In the genomic region with DNA sequence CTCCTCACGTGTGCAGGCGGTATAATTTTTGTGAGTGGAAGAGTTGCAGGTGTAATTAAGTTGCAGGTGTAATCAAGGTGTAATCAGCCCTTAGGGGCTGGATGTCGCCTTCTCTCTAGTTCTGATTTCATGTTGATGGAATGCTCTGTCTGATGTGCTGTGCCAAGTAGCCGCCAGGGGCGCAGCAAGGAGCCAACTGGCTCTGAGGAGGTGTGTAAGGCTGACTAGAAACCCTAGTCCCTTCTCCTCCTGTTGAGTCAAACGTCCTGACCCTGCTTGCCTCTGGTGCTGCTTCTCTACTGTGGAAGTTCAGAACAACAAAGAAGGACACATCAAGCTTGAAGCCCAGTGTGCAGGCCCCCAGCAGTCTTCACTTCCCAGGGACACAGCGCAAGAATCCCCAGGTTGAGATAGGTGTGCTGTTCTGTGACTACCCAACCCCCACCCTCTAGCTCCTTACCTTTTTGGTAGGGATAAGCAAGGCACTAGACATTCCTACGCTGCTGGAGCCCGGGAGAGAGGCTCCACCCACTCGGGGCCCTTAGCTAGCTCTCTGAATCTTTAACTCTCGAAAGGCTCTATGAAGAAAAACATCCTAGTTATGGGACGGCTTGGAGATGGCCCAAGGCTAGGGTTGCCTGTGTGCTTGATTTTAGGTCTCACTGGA, we compare ENCODE assay signal across 8 mouse cellular contexts. TPM values are rescaled to one million over a fixed set of nuclear protein-coding genes. Genes with fewer than 3 reads are reported as not detected.
DNase-seq lines count a peak whose midpoint lies in the region; ATAC-seq and TF ChIP-seq lines count a peak whose summit lies in the region.

No protein-coding gene starts in this region.

- peaks cover 44% of the 10 kb centered on the region for H3K36me3 ChIP-seq in embryonic facial prominence, embryonic 10.5 days (replicated peaks)
- H3K36me3 ChIP-seq in heart, embryonic 15.5 days = peaks cover 26% of the 10 kb centered on the region
- peaks cover 32% of the 10 kb centered on the region for H3K36me3 ChIP-seq in lung, embryonic 14.5 days (ENCODE audit: insufficient read depth)

- H3K4me2 ChIP-seq in heart, embryonic 15.5 days = peak overlapping the region; percentile 50
- peak overlapping the region; percentile 92 for H3K4me2 ChIP-seq in lung, embryonic 14.5 days

- 0 out of 2 replicates have a peak overlapping the region, but pooled peaks have one; percentile 28 for H3K9ac ChIP-seq in heart, embryonic 15.5 days
- peak overlapping the region; percentile 0; the same call in 1 of the 2 replicates for H3K9ac ChIP-seq in lung, embryonic 14.5 days

- DNase-seq in WW6 (ENCODE audit: low read depth, low spot score) = peak; percentile 71
- peak; percentile 69 for DNase-seq in embryonic facial prominence, embryonic 10.5 days (ENCODE audit: low spot score)
- peak; percentile 74 to 87 for DNase-seq in kidney, postnatal 25 days
- peak; percentile 81 for DNase-seq in lung, embryonic 14.5 days
- peak; percentile 66 for DNase-seq in retina, postnatal 1 day
- DNase-seq in yolk sac, embryonic 10.5 days (ENCODE audit: low spot score) = peak; percentile 87

- peak overlapping the region; percentile 51 for H3K27ac ChIP-seq in embryonic facial prominence, embryonic 10.5 days (replicated peaks)
- peak overlapping the region; percentile 71 for H3K27ac ChIP-seq in heart, embryonic 15.5 days
- H3K27ac ChIP-seq in lung, embryonic 14.5 days (ENCODE audit: low read depth) = peak overlapping the region; percentile 85

- TF ChIP-seq CTCF in lung, embryonic 14.5 days (IDR thresholded peaks at IDR 0.05; ENCODE audit: low read depth) = peak; percentile 84

- peak overlapping the region; percentile 31 for H3K4me3 ChIP-seq in embryonic facial prominence, embryonic 10.5 days
- H3K4me3 ChIP-seq in heart, embryonic 15.5 days = peak overlapping the region; percentile 20
- peak overlapping the region; percentile 12; the same call in 1 of the 2 replicates for H3K4me3 ChIP-seq in lung, embryonic 14.5 days (ENCODE audit: low read depth, low read length)

- WGBS in embryonic facial prominence, embryonic 10.5 days = 22% methylated on average over 12 of the region's 12 CpGs
- 12% methylated on average over 12 of the region's 12 CpGs for WGBS in heart, embryonic 15.5 days
- 12% methylated on average over 12 of the region's 12 CpGs for WGBS in lung, embryonic 14.5 days

- peak; percentile 32 for ATAC-seq in CD4-positive, CD25-positive, alpha-beta regulatory T cell, adult 4 months
- no peak for ATAC-seq in heart, embryonic 15.5 days (replicated peaks; ENCODE audit: insufficient number of reproducible peaks, insufficient read depth, low FRiP score, low read depth)
- ATAC-seq in lung, embryonic 14.5 days (ENCODE audit: insufficient read depth) = peak; percentile 42; the same call in 1 of the 2 replicates

- H3K9me3 ChIP-seq in embryonic facial prominence, embryonic 10.5 days = no peaks in the 10 kb centered on the region
- H3K9me3 ChIP-seq in heart, embryonic 15.5 days (replicated peaks) = no peaks in the 10 kb centered on the region
- H3K9me3 ChIP-seq in lung, embryonic 14.5 days (ENCODE audit: low read depth, low read length) = no peaks in the 10 kb centered on the region

- H3K4me1 ChIP-seq in embryonic facial prominence, embryonic 10.5 days = peaks cover 63% of the 10 kb centered on the region
- H3K4me1 ChIP-seq in heart, embryonic 15.5 days (replicated peaks) = peaks cover 40% of the 10 kb centered on the region
- peaks cover 20% of the 10 kb centered on the region; the same call in 1 of the 2 replicates for H3K4me1 ChIP-seq in lung, embryonic 14.5 days (ENCODE audit: insufficient read depth)

- H3K27me3 ChIP-seq in embryonic facial prominence, embryonic 10.5 days (replicated peaks; ENCODE audit: low read depth, poor library complexity, severe bottlenecking) = no peaks in the 10 kb centered on the region
- no peaks in the 10 kb centered on the region for H3K27me3 ChIP-seq in heart, embryonic 15.5 days
- no peaks in the 10 kb centered on the region for H3K27me3 ChIP-seq in lung, embryonic 14.5 days (ENCODE audit: insufficient read depth, low read length)

RNA-seq across cellular contexts. Expression of a gene that starts 3.0 kb away (rescaled TPM):
- 100 to 1,000 TPM; 168 to 244 TPM for polyA plus RNA-seq in CD4-positive, CD25-positive, alpha-beta regulatory T cell, adult 4 months (2017; shearing (Covaris generic))
- polyA plus RNA-seq in embryonic facial prominence, embryonic 10.5 days (2016; fragmentation: Nextera tagmentation; extraction: Ambion mirVana) = 125 TPM in 2 replicates
- 120 and 139 TPM in 2 replicates for polyA plus RNA-seq in heart, embryonic 15.5 days (2015; fragmentation: Nextera tagmentation; extraction: Ambion mirVana)
- polyA plus RNA-seq in lung, embryonic 14.5 days (2014; fragmentation: Nextera tagmentation; extraction: Ambion mirVana) = 170 and 185 TPM in 2 replicates

RNA-seq across cellular contexts. Expression of a gene that starts 10.6 kb away (rescaled TPM):
- polyA plus RNA-seq in CD4-positive, CD25-positive, alpha-beta regulatory T cell, adult 4 months (2017; shearing (Covaris generic)) = 1 to 10 TPM in 1 of 2 experiments, under 1 TPM in 1; 0.42 to 1.1 TPM
- 1.3 and 1.4 TPM in 2 replicates for polyA plus RNA-seq in embryonic facial prominence, embryonic 10.5 days (2016; fragmentation: Nextera tagmentation; extraction: Ambion mirVana)
- polyA plus RNA-seq in heart, embryonic 15.5 days (2015; fragmentation: Nextera tagmentation; extraction: Ambion mirVana) = 0.64 and 1.2 TPM in 2 replicates
- polyA plus RNA-seq in lung, embryonic 14.5 days (2014; fragmentation: Nextera tagmentation; extraction: Ambion mirVana) = 1.8 and 2.0 TPM in 2 replicates

RNA-seq across cellular contexts. Expression of a gene that starts 35.7 kb away (rescaled TPM):
- 10 to 100 TPM in 1 of 2 experiments, 1 to 10 TPM in 1; 6.3 to 10.1 TPM for polyA plus RNA-seq in CD4-positive, CD25-positive, alpha-beta regulatory T cell, adult 4 months (2017; shearing (Covaris generic))
- polyA plus RNA-seq in embryonic facial prominence, embryonic 10.5 days (2016; fragmentation: Nextera tagmentation; extraction: Ambion mirVana) = 27.3 and 29.1 TPM in 2 replicates
- 23.8 and 26.5 TPM in 2 replicates for polyA plus RNA-seq in heart, embryonic 15.5 days (2015; fragmentation: Nextera tagmentation; extraction: Ambion mirVana)
- 20.0 and 23.5 TPM in 2 replicates for polyA plus RNA-seq in lung, embryonic 14.5 days (2014; fragmentation: Nextera tagmentation; extraction: Ambion mirVana)

RNA-seq across cellular contexts. Expression of a gene that starts 36.4 kb away (rescaled TPM):
- polyA plus RNA-seq in CD4-positive, CD25-positive, alpha-beta regulatory T cell, adult 4 months (2017; shearing (Covaris generic)) = 10 to 100 TPM; 22.1 to 25.3 TPM
- polyA plus RNA-seq in embryonic facial prominence, embryonic 10.5 days (2016; fragmentation: Nextera tagmentation; extraction: Ambion mirVana) = 36.3 and 37.1 TPM in 2 replicates
- polyA plus RNA-seq in heart, embryonic 15.5 days (2015; fragmentation: Nextera tagmentation; extraction: Ambion mirVana) = 24.7 and 27.6 TPM in 2 replicates
- polyA plus RNA-seq in lung, embryonic 14.5 days (2014; fragmentation: Nextera tagmentation; extraction: Ambion mirVana) = 36.5 and 40.0 TPM in 2 replicates

RNA-seq across cellular contexts. Expression of a gene that starts 39.5 kb away (rescaled TPM):
- polyA plus RNA-seq in CD4-positive, CD25-positive, alpha-beta regulatory T cell, adult 4 months (2017; shearing (Covaris generic)) = 10 to 100 TPM; 20.2 to 26.6 TPM
- 60.9 and 61.1 TPM in 2 replicates for polyA plus RNA-seq in embryonic facial prominence, embryonic 10.5 days (2016; fragmentation: Nextera tagmentation; extraction: Ambion mirVana)
- 16.7 and 22.4 TPM in 2 replicates for polyA plus RNA-seq in heart, embryonic 15.5 days (2015; fragmentation: Nextera tagmentation; extraction: Ambion mirVana)
- 50.7 and 52.0 TPM in 2 replicates for polyA plus RNA-seq in lung, embryonic 14.5 days (2014; fragmentation: Nextera tagmentation; extraction: Ambion mirVana)
